Mouse (Mus musculus) frontal cortex, postnatal 25 days (tissue): Measurements from ENCODE around the gene Gm17304.

Source experiments
- DNase-seq, 2 experiments: peaks; one replicate each; pipeline ENCODE4 v3.0.0; 2022; ENCODE audit warnings: low spot score in 2 of 2

Gene Gm17304

DNA sequence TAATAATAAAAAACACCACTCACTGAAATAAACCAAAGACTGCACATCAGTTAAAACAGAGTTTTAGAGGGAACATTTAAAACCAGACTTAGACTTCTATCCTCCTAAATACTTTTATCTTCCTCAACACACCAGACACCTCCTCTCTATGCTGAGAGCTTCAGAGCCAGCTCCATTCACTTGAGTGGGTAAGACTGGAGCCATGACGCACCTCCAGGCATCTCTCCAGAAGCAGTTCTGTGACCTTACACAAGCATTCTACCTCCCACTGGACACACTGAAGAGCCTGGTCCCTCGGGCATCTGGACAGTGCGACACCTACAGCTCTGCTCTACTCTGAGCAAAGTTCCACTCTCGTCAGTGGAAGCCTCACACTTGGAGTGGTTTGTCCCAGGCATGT is 14.4 kb downstream of the Gm17304 start:
- no peak for DNase-seq

- no peak for DNase-seq
These were observed 19.7 kb downstream of the Gm17304 start for GRCm38 (mm10) chr5:106628369-106629149.

GRCm38 (mm10) chr5:106636423-106636946 is 27.6 kb downstream of the Gm17304 start:
- DNase-seq: no peak

- DNase-seq: no peak
These were observed 30.7 kb downstream of the Gm17304 start for GRCm38 (mm10) chr5:106639627-106640026.

DNA sequence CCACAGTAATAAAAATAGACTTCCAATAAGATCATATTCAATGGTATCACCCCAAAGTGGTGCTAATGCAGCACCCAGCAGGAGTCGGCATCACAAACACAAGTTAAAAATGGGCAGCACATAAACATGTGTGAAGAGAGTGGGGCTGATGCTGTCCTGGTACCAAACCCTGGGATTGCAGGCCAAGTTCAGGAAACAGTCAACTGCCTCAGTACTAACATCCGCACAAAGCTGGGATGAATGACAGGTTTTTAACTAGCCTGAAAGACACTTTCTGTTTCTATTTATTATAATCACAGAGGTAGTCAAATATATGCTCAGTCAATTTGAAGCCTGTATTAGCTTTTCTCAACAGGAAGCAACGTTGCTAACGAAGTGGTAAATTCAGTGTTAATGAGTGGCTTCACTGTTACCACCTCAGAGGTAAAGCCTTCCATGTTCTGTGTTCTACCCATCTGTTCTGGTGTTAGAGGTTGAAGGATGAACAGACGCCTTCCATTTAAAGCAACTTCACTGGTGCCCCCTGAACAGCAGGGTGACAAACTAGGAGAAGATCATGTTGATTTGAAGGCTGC is 31.4 kb downstream of the Gm17304 start:
- DNase-seq: no peak

- DNase-seq: no peak
These were observed 33.0 kb downstream of the Gm17304 start for GRCm38 (mm10) chr5:106641876-106642275.

- DNase-seq: no peak
These were observed 34.5 kb downstream of the Gm17304 start for GRCm38 (mm10) chr5:106643434-106643833.

DNA sequence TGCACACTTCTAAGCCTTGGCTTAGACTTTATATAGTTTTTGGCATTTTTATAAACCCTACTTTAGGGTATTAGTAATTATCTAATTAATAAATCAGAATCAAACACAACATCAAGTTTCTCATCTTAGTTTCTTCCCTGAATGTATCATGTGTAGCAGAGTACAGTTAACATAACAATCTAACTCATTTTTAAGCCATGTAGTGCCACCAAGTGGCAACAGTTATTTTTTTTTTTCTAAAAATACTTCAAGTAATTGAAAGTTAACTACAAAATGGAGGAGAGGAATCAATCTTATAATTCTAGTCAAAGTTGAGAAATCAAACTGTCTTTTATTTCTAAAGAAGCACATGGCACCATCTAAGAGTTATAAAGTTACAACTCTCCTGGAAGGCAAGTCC is 40.5 kb downstream of the Gm17304 start:
- no peak for DNase-seq

DNA sequence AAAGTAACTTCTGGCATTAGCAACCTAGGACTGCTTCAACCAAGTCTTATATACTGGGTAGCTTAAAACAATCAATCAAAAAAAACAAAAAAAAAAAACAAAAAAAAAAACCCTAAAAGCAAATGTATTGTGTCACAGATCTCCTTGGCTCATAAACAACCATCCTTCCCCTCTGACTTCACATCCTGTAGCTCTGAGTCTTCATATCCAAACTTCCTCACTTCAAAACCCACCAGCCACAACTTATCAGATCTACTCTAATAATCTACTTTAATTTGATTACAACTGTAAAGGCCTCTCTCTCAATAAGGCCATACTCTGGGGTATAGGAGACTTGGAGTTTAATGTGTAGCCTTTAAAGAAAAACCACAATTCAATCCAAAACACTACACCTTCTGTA is 41.1 kb downstream of the Gm17304 start:
- DNase-seq: no peak

DNA sequence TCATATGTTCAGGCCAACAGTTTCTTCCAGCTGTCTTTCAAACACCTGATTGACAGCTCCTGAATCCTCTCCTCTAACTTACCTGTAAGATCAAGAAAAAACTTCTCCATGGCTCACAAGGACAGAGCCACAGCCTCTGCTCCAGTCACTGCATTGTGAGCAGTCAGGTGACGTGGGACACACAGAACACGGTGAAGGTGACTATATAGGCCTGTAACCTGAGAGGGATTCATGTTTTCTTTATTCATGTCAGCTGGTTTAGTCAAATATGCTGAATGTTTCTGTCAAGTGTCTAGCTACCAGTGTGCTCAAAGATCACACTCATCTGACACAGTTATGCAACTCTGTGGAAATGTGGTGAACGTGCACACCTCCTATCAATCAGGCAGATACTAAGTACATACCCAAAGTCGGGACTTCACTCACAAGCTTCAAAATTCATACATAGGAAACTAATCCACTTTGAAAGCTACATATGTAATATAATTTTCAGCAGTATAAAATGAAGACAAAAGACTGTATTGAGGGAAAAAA is 43.4 kb downstream of the Gm17304 start:
- no peak for DNase-seq

- DNase-seq: no peak
These were observed 44.0 kb downstream of the Gm17304 start for GRCm38 (mm10) chr5:106652790-106653328.
